Mouse (Mus musculus) CD4-positive, CD25-positive, alpha-beta regulatory T cell, adult 4 months (primary cell): ENCODE measurements around the gene Strada. TPM values are rescaled to one million over a fixed set of nuclear protein-coding genes. Genes with fewer than 3 reads are reported as not detected.
A peak's percentile ranks its signal among the peaks of the same experiment; 100 is the strongest.

Experiments
- ATAC-seq: one replicate; pipeline ENCODE4 v1.8.0; 2017
- polyA plus RNA-seq, 2 experiments: library from polyadenylated mRNA; unstranded; fragments of 100-300 nt; shearing (Covaris generic); gene quantifications; one replicate each; pipeline ENCODE4 v1.2.1; 2017

Strada gene
- polyA plus RNA-seq, 2 experiments from 2014 or later = 34.5 to 40.0 TPM

DNA sequence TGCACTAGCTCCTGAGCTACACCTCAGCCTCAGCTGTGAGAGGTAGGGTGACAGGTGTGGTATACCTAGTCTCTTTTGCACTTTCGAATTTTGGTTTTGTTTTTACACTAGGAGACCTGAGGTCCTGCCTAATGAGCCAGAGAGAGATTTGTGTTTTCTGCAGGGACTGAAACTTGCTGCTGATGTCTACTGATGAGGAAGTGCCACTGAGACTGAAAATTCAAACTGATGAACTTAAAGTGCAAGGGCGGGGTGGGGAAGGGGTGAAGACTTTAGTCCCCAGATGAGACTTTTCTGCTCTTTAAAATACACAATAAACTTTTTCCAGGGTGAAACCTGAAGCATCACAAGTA, 21.5 kb downstream of the Strada start:
- no peak for ATAC-seq

DNA sequence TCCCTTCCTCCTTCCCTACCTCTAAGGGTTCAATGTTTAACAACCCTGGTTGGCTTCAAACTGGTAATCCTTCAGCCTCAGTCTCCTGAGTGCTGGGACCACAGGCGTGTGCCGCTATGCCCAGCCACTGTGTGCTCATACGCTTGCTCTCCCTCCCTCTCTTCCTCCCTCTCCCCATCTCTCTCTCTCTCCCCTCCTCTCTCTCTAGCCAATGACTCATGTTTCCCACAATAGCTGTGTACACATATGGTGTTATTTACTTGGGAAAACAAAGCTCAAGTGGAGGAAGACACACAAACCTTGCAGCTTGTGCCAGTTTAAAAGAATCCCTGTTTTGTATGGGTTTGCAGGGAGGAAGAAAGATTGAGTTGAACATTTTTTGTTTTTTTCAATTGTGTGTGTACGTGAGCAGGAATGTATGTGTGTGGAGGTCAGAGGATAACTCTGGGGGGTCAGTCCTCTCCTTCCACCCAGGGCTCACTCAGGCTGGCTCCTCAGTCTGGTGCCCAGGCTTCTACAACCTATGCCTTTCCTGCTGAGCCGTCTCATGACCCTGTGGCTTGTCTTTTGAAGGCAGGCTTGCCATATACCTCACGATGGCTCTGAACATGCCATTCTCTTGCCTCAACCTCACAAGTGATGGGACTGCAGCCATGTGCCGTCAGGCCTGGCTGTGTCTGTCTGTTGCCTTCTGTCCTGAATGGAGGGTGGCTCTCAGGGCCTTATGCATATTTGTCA, 22.1 kb downstream of the Strada start:
- ATAC-seq = no peak

DNA sequence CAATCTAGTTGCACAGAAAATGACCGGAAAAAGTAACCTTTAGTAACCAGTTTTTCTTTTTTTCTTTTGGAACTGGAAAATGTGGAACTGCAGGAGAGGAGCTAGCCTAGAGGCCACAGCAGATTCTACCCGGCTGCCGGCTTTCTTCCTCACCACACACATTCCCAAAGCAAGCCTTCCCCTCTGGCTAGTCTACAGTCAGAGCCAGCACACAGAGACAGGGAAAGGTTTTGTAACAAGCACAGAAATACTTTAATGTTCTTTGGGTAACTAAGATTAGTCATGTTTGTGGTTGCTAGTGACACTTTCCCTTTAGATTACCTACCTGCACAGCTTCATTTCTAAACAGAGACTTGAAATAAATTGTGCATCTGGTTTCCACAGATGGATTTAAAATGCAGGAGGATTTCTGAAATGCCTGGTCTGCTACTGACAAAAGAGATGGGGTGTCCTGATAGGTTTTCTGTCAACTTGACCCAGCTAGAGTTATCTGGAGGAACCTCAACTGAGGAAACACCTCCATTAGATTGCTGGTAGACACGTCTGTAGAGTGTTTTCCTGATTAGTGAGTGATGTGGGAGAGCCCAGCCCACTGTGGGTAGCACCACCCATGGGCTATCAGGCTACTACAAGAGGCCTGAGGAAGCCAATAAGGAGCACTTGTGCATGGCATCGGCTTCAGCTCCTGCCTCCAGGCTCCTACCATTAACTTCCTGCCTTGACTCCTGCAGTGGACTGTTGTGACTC, 23.8 kb downstream of the Strada start:
- no peak for ATAC-seq

DNA sequence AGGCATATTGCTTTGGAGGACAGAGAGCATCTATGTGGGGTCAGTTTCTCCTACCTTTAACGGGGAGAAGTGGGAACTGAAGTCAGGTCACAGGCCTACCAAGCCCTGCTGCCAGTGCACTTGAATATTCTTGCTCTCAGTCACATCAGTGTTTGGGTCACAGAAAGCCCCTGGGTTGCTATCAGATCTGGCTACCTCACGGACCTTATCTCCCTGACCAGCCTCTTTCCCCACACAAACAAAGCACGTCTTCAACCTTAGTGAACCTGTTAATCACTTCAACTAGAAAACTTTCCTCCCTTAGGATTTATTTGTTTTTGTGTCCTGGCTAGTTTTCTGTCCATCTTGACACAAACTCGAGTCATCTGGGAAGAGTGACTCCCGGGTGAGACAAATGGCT, 25.6 kb downstream of the Strada start:
- ATAC-seq = no peak

DNA sequence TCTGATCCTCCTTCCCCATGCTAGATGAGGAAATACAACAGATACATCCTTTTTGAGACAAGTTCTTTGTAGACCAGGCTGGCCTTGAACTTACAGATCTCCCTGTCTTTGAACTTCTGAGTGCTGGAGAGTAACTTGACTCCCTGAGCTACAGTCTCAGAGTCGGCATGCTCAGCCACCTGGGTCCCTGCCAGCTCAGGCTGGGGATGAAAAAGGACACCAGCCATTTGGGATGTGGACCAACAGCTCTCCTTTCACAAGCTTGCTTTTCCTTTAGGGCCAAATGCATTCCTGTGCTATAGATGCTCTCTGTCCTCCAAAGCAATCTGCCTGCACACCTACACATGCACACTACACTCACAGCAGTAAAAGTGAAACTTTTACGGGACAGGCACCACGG, 26.9 kb downstream of the Strada start:
- ATAC-seq = no peak

DNA sequence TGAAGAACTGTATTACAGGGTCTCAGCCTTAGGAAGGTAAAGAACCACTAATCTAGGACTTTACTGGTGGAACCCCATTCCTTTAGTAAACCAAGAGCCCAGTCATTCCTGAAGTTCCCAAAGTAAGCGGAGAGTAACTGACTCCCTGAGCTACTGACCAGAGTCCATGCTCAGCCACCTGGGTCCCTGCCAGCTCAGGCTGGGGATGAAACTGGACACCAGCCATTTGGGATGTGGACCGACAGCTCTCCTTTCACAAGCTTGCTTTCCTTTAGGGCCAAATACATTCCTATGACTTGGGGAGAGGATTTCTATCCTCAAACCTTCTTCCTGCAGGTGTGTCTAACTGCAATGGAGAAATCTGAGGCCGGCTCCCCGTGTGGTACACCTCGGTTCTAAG, 27.6 kb downstream of the Strada start:
- no peak for ATAC-seq

DNA sequence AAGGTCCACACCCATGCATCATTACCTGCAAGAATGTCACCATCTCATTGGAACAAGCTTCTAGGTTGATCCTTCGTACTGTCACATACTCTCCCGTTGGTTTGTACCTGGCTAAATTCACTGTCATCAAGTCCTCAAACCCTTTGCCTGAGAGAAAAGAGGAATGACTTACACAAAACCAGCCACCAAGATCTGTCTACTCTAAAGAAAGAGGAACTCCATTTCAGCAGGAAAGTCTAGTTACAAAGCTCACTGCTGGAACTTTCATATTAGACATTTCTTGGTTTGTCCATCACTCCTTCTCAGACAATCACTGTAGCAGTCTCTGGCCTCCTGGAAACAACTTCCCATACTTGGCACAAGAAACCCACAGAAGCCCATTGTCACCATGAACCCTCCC, 28.7 kb downstream of the Strada start:
- ATAC-seq = no peak

DNA sequence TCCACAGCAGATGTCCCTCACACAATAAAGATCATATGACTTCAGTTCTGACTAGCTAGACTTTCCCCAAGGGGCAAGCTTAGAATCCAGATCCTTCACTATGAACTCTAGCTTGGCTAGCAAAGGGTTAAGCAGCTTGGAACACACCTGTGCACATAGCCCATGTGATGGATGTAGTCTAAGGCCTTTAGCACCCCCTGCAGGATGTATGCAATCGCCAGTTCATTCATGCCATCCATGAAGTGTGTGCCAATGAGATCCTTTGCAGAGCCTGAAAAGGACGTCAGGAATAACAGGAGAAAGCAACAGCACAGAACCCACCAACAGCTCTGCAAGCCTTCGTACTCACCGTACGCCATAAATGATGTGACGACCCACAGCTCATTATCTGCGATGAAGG, 31.2 kb downstream of the Strada start:
- ATAC-seq = peak; percentile 59

DNA sequence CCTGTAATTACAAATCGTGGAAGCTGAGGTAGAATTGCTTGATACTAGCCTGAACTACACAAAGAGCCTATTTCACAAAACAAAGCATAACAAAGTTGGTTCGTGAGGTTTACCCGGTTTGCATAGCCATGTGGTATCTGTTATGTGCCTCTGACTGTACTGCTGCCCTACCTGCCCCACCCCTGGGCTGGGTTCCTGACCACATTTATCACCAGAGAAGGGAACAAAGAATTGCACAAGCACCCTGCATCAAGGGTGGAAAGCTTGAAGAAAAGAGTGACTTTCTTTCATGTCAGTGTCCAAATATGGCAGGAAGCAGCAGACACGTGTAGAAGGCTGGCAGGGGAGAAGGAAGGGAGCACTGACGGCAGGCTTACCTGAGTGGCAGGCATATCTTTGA, 34.5 kb downstream of the Strada start:
- peak; percentile 84 for ATAC-seq

DNA sequence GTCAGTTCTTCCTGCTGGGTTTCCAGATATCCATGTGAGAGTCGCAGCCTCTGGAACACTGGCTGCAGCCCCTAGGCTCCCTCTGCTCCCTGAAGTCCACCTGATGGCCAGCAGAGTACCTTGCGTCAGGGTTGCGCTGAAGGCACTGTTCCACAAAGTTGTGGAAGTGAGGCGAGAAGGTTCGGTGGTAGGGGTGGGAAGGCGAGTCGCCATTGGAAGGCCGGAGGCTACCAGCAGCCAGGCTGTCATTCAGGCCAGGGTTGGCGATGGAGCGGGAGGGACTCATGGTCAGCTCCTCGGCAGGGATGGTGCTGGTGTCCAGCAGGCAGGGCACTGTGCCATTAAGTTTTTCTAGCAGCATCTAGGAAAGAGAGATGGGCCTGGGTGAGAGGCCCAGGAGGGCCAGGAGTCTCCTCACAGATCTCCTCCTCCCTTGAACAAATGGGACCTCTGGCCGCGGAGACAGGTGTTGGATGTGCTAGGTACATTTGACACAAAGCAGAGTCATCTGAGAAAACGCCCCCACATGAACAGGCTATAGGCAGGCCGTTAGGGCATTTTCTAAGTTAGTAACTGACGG, 37.3 kb downstream of the Strada start:
- no peak for ATAC-seq

DNA sequence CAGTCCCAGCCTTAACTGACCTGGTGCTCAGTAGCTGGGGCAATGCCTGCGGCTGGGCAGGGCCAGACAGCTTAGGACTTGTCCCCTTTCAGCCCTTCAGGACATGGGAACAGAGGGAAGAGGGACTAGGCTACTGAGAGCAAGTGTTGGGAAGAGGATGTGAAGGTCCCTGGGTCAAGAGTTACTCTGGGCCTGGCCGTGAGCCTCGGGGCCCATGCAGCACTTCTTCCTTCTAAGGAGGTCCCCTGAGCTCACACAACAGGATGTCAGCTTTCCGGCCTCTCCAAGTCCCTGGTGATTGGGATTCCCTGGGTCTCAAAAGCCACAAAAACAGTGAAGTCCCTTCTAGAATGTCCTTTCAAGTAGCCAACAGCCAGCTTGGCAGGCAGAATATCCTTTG, 38.4 kb downstream of the Strada start:
- no peak for ATAC-seq

DNA sequence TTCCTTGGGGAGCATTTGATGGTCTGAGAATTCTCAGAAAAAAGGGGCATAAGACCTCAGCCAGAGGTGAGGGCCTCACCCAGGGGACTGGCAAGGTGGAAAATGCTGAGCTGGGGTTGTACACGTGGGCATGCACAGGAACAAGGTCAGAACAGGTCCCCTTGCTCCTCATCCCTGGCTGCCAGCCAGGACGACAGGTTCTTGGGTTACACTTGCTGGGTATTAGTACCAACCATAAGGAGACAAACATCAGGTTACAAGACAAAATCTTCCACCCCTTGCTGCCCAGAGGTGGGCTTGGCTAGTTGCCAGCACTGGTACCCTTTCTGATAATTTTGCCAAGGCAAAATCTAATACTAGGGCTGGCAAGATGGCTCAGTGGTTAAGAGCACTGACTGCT, 39.7 kb downstream of the Strada start:
- no peak for ATAC-seq

DNA sequence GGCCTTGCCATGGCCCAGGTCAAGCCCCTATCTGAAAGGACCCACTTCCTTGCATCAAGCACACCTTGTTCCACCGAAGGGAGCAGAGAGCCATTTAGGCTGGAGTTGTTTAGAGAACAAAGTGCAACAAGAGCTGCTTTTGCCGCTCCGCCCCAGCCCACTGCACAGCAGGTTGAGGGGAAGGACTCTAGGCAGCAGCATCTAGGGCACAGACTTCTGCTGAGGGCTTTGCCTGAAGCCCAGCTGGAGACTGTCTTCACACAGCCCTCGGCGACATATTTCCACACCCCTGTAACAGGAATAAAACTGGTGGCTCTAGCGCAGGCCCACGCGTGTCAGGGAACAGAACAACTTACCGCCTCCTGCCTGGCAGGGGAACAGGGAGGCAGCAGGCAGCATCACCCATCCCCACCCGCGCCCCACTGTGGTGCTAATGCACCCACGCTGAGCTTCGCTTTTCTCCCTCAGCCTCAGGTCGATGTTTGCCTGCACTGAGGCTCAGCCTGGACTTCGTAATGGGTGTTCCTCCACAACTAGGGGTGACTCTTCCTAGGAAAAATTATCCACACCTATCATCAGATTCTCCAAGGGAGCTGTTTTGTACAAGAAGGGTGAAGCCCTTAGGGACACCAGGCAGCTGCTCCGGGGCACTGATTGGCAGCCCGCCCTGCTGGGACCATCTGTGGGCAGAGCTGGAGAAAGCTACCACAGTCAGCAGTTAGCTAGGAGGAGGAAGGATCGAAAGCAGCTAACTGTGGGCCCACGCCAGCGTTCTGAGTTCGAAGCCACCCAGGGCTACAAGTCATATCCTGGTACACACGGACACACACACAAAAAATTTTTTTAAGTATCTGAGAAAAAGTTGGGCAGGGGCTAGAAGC, 40.9 kb downstream of the Strada start, which contains the start of the genes Gm10840 and Limd2:
Gene Gm10840 (plus strand): TSS at position 10 of the 881 bp plus-strand sequence.
Gene Limd2 (minus strand): TSS at position 20 of the 881 bp plus-strand sequence.
- ATAC-seq = peak; percentile 25

DNA sequence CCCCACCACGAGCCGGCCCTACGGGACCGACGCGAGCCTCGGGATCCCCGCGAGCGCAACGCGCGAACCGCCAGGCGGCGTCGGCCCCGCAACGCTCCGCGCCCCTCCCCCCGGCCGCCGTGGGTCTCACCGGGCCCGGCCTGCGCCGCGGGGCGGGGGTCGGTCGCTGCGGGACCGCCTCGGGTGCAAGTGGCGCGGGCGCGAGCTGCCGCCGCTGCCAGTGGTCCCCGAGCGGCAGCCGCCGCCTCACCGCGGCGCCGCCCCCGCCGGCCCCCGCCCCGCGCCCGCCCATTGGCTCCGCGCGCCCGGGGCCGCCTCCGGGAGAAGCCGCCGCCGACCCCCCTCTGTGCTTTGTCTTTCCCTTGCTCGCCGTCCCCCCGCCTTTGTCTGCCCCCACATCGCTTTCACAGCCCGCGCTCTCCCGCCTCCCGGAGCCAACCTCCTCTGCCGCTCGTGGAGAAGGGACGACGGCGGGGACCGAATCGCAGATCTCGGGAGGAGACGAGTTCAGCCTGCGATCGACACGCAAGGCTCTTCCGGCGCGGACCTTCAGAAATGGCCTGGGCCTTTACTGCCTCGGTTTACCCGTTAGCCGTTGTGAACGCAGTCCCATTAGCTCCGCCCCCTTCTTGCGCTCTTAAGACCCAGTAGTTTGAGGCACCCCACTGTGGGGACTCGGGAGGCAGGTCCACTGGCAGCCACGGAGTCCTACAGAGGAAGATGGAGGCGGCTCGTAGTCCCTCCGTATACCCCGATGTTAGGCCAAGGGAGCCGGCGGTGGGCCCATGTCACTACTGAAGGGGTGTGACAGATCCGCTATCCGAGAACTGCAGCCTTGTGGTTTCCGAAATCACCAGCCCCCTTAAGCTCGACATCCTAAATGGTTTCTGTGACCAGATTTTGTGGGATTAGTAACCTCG, 41.8 kb downstream of the Strada start:
- ATAC-seq = peak; percentile 39

DNA sequence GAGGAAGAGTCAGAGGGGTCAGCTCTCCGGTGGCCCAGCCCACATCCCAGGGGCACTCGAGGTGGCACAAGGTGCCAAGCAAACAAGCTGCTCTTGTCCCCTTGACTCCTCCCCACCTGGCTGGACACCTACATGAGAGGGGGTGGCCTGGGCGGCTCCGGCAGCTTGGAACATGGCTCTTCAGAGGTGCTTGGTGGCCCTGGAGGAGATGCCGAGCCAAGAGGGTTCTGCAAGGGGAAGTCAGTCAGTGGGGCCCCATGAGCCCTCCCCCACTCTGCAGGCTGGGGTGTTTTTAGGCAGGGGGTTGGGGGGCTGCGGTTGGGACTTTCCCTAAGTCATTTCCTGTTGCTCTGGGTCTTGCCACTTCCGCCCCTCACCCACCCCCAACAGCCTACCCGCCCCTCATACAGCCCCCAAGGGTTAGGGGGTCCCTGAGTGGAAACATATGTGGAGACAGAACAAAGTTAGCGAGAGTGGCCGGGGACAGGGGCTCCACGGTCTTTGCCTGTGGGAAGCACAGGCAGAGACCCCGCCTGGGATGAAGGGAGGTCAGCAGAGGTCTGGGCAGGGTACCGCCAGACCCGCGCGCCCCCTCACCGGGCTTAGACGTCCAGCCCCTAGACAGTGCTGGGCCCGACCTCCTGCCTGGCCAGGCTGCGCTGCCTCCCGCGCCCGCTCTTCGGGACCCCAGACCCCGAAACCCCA, 42.6 kb downstream of the Strada start:
- ATAC-seq = peak; percentile 71

DNA sequence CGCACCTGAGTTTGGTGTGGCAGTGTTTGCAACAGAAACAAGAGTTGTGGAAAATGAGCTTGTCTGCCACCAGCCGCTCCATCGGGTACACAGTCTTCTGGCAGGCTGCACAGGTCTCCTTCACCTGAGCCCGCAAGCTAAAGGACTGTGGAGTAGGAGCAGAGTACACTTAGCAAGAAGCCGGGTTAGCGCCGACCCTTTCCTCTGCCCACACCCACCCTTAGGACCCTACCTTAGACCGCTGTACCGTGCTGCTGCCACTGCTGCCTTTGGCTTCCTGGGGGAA, 43.1 kb downstream of the Strada start:
- no peak for ATAC-seq

DNA sequence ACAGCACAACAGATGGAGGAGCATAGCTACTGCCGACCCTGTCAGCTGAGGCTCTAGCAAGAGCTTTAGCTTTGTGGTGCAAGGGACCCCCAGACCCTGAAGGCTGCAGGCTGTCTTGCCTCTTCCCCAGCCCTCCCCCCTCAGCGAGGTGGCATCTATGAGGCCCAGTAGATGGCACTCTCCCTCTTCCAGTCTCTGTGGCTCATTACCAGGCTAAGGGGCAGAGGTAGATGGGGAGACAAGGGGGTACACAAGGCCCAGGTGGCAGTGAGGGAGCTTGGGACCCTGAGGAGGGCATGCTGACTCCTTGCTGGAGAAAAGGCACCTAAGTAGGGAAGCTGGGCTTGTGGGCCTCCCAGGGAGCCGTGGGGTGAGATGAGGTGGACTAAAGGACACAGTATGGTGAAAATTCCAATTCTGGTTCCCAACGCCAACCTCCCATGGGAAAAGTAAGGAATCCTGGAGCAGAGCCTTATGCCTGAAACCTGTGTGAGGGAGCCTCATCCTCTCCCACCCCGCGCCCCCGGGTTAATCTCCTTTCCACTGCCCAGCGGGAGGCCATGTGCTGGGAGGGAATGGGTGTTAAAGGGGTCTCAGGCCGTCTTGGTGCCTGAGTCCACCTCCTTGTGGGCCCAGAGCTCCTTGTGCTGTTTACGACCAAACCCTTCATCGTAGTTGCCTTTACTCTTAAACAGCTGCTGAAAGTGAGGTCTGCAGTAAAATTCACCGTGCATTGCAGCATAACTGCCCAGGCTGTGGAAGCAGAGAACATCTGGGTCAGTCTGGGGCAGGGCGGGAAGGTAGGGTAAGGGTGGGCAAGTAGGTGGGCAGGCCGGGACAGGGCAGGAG, 43.7 kb downstream of the Strada start:
- peak; percentile 19 for ATAC-seq

DNA sequence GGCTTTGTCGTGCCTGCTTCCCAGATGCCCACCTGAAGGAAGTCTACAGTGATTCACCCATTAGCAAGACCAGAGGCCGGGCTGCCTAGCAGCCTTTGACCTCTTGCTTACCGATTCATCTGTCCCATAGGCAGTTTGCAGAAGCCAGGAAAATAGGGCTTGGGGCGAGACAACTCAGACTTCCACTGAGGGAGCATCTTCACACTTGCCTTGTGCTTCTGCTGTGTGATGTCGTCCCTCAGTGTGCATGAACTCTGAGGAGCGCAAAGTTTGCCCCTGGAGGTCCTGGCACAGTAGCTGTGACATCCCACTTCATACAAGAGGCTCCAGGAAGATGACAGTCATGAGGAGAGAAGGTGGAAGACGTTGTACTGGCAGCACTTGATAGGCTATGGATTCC, 44.8 kb downstream of the Strada start:
- no peak for ATAC-seq

DNA sequence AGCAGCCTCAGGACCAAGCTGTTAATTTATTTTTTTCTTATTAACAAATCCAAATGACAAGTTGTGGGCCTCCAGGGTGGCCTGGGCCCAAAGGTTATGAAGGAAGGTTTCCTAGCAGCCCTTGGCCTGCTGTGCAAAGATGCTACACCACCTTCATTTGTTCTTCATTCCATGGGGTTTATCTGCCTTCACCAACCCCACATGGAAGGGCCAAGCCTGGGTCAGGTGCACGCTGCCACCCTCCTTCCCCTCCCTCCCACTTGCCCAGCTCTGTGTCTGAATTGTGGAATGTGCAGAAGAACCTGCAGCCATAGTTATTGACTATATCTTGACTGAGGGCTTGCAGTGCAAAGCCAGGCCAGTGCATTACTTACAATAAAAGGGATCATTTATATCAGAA, 45.7 kb downstream of the Strada start:
- no peak for ATAC-seq

DNA sequence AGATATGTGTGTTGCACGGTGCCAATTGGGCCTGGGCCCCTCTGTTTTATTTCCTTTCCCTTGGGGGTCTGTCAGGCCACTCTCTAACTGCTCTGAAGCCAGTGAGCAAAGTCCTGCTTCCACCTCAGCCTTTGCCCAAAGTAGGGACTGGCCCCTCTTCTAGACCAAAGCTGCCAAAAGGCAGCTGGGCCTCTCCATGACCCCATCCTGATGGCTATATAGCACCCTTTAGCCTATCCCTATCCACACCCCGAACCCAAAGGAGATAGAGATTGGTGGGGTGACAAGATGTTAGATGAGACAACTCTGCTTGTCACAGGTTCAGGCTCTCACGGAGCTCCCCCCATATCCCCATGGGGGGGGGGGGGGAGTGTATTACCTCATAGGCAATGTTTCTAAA, 46.2 kb downstream of the Strada start:
- ATAC-seq = no peak
